Mouse (Mus musculus) lung, postnatal 36 days (tissue): ENCODE data around the gene Cyp2g1.
"Not testable (repeated sequence)": the region's sequence is repeated elsewhere in the genome, so short reads cannot be mapped to it uniquely, and the experiment has no call there.

ENCODE experiments used
- DNase-seq: peaks from one replicate; pipeline ENCODE4 v3.0.0; 2022; ENCODE audit warnings: mixed read lengths

Cyp2g1 gene

DNA sequence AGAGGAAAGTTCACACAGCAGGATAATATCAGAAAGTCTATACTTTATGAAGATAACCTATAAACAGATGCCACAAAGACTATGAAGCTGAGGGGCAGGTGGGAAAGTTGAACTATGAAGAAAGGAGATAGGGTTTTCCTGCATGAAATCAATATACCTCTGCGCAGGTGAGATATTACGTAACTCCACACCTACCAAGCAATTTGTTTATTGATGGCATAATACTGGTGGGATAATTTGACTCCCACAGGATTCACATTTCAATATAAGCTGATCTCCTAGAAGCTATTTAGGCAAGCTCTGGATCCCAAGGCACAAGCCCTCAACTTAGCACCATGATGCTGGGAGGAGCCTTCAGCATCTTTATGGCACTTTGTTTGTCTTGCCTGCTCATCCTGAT is at the start of gene Cyp2g1:
Gene Cyp2g1, plus strand, starts transcription at position 301 of the 400 bp plus-strand sequence.
- DNase-seq: no peak

DNA sequence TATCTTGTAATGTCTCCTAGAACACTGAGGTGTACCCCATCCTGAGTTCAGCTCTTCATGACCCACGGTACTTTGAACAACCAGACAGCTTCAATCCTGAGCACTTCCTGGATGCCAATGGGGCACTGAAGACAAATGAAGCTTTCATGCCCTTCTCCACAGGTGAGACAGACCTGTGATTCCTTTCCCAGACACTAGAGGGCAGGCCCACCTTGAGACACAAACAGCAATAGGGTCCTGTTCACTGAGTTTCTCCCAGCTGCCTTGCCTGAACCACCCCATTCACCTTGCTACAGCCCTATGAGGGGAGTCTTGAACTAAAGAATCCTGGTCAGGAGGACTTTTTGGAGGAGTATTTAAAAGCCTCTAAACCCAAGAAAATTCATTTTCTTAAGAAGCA is 41.6 kb upstream of the Cyp2g1 start:
- DNase-seq: peak; percentile 78

GRCm38 (mm10) chr7:26769881-26770470 is 38.7 kb upstream of the Cyp2g1 start:
- no peak for DNase-seq

DNA sequence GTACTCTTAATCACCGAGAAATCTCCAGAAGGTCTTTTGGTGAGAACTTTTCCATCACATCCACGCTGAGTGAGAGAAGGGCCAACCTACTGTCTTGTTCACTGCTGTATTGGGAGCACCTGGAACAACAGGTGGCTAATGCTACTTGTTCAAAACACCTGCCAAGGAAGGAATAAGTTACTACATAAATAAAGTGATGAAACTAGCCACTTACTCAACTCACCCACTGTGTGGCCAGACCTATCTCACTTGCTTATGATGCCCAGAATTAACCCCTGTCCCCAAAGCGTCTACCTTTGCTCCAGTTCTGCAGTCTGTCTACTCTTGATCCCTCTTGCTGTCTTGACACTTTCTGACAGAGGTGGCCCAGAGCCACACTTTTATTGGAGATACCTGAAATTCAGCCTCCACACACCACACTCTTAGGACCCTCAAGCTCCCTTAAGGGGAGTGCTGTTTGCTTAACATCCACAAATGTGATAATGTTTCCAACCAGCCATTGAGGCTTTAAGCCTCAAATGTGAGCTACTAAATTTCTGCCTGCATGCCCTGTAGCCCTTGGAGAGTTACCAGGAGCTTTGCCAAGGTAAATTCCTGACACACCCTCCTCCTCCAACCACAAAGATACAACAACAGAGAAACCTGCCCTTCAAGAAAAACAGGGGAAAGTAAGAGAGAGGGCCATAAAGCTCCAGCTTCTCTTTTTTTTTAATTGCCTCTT is 35.7 kb upstream of the Cyp2g1 start:
- peak; percentile 76 for DNase-seq

DNA sequence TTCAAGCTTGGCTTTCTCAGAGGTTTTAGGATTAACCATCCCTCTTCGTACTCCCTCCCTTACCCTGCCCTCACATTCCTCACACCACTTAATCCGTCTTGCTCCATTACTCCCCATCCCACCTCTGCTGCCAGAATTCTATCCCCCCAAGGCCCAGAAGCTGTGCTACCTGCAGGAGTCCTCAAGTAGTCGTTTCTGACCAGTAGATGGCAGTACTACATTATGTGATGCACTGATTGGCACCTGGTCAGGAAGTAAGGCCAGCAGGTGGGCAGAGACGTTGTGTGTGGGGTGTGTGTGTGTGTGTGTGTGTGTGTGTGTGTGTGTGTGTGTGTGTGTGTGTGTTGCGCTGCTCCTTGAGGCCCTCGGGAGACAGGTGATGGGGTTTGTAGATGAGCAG is 32.8 kb upstream of the Cyp2g1 start:
- DNase-seq: peak; percentile 56

DNA sequence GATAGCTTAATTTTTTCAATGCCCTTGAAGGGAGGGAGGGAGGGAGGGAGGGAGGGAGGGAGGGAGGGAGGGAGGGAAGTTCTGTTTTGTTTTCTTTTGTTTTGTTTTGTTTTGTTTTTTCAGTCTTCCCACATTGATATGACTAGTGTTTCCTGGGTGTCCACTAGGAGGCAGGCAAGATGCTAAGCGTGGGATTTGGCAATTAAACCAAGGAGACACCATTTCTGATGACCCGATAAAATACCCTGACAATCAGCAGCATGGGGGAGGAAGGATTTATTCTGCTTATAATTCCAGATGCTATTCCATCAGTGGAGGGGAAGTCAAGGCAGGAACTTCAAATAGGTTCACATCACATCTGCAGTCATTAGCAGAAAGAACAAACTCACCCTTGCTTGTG is 30.9 kb upstream of the Cyp2g1 start:
- no peak for DNase-seq

GRCm38 (mm10) chr7:26778474-26778873 is 30.2 kb upstream of the Cyp2g1 start:
- peak; percentile 77 for DNase-seq

DNA sequence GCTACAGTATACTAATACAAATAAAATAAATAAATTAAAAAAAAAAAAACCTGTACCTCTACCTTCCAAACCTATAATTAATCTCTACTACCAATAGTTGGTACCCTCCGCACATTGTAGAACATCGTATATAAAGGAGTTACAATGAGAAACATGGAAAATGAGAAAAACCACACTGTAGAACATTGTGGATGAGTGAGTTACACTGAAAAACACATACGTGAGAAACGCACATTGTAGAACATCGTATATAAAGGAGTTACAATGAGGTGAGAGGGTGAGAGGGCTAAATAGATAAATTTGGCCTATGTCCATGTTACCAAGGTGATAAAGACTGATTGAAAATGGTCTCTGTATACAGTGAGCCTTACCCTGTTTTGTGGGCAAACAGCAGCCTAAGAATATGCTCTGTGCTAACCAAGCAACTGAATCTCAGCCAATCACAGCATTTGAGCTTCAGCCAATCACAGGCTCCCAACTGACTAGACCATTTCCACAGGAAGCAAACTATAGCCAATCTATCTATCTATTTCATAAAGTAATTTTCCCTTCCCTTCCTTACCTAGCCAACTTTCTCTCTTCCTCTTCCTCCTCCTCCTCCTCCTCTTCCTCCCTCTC is 28.8 kb upstream of the Cyp2g1 start:
- DNase-seq: no peak

GRCm38 (mm10) chr7:26780510-26780909 is 28.2 kb upstream of the Cyp2g1 start:
- DNase-seq: no peak

DNA sequence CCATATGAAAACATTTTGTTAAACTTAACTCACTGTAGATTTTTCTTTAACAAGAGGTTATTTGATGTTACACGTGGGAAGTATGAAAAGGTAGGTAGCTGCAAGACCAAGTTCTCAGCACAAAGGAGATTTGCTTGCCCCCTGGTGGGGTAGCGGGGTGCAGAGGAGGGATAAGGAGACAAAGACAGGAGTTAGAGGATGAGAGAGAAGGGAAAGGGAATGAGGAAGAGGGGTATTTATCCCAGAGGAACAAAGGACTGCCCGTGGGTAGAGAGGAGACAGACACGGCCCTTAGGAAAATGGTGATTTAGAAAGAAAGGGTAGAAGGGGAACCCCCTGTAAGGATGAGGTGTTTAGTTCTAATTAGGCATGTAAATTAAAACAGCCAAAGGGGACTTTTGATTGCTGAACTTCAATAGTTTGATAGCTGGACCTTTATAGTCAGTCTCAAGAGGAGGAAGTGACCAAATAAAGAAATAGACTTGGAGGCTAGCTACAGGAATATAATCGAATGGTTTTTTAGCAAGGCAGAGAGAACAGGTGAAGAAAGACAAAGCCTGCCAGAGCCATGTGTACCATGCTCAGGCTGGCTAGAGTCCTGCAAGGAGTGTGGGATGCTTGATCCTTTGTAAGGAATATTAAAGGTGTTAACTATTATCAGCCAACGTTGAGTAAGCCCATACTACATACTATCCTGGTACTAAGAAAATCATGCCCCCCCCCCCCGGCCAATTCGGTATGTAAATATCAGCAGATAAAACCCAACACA is 27.5 kb upstream of the Cyp2g1 start:
- DNase-seq: no peak

DNA sequence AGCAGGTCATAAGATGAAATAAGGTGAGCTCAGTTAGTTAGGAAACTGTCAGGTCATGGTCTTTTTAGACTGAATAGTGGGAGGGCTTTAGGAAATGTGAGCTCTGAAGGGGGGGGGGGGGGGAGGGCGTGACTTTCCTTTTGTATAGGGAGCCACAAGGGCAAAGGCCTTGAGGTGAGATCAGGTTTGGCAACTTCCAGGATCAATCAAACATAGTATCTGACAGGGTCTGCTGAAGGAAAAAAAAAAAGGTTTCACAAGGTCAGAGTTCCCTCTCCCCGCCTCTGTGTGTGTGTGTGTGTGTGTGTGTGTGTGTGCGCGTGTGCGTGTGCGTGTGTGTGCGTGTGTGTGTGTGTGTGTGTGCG is 26.9 kb upstream of the Cyp2g1 start:
- DNase-seq: no peak

DNA sequence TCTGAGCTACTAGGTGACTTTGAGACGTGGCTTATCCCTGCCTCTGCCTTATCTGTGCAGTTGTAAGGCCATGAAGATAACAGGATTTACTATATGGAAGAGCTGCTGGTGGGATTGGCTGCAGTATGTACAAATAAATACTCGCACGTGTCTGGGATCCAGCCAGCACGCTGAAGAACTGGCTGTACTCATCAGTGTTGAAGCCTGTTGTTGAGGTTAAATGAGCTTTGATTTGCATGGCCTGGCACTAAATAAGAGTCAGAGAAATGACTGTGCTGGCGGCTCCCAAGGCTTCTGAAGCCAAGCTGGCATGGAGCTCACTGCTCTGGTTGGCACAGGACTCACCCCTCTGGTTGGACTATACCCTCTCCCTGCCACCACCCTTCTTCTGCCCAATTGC is 25.5 kb upstream of the Cyp2g1 start:
- DNase-seq: peak; percentile 58

DNA sequence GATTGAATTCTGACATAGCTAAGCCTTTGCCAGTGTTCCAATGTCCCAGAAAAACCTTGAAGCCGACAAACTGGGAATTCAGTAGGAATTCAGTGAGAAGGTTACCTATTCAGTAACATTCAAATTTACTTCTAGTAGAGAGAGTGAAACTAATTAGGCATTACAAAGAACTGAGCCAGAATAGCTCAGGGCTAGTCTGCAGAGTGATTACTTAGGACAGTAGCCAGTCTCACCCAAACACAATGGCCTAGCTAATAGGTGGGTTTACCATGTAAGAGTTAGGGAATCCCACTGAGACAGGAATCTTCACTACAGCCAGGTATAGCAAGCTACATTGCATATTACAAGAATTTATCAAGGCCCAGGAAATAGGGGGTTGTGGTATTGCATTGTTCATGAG is 22.7 kb upstream of the Cyp2g1 start:
- not testable (repeated sequence) for DNase-seq

- DNase-seq: no peak
Measured at GRCm38 (mm10) chr7:26789984-26790383, 18.7 kb upstream of the Cyp2g1 start.

DNA sequence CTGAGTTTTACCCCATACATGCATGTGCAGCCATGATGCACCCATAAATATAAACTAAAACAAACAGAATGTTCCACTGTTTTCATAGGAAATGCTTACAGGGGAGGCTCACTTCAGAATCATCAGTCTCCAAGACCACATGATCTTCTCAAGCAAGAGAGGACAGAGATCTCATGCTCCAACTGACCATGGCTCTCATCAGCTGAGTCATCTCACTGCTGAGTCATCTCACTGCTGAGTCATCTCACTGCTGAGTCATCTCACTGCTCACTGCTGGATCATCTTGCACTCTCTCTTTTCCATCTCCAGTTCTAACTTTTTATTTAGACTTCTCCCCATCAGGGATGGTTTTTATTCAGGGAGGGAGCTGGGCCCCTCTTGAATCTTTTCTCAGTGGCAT is 8.6 kb upstream of the Cyp2g1 start:
- DNase-seq: no peak

- no peak for DNase-seq
Measured at GRCm38 (mm10) chr7:26800996-26801395, 7.7 kb upstream of the Cyp2g1 start.

DNA sequence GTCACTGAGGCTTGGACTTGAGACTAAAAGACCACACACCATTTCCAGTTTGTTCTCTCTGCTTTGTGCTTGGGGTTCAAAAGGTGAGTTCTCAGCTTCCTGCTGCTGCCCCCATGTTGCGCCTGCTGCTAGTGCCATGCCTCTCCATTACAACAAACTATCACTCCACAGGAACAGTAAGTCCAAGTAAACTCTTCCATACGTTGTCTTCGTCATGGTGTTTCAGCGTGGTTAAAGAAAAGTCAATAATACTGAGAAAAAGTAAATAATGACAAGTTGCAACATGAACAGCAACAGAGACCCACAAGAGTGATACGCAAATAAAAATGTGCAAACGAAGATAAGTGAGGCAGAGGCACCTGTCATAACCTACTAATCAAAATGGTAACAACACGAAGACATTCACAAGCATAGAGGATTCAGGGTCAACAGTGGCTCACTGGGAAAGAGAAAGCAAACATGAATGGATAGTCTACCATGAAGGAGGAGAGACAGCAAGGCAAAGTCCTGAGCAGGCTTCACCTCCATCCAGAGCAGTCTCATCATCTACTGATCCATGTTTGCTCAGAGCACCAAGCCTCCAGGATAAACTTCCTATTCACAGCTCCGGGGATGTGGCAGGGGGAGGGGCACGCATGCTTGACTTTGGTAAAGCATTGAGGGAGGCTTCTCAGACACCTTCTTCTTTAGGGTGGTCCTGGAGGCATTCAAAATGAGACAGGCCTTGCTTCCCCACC is 23.0 kb downstream of the Cyp2g1 start:
- DNase-seq: not testable (repeated sequence)

DNA sequence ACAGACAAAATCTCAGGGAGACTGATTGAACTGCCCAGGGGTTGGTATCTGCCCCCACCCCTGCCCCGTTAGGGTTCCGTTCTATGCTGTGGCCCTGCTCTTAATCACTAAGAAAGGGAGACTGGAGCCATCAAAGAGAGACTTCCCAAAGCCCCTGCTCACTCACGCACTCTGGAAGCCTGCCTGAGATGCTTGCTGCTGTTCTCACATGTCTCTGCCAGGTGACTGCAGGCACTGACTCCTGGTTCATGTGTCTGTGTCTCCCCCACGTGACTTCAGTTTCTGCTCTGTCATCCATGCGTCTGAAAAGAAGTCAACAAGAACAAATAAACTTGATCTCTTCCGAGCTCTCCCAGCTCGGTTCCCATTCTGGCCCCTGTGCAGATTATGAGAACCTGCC is 24.0 kb downstream of the Cyp2g1 start:
- DNase-seq: peak; percentile 61

- DNase-seq: not testable (repeated sequence)
Measured at GRCm38 (mm10) chr7:26835059-26835458, 26.4 kb downstream of the Cyp2g1 start, which contains the start of gene Cyp2a5. Cyp2a5 (plus strand) TSS chr7:26835305.

GRCm38 (mm10) chr7:26843400-26843799 is 34.7 kb downstream of the Cyp2g1 start:
- not testable (repeated sequence) for DNase-seq

GRCm38 (mm10) chr7:26850063-26850462 is 41.4 kb downstream of the Cyp2g1 start:
- peak; percentile 49 for DNase-seq
